ENCODE assay signal across 8 mouse cellular contexts in the genomic region with DNA sequence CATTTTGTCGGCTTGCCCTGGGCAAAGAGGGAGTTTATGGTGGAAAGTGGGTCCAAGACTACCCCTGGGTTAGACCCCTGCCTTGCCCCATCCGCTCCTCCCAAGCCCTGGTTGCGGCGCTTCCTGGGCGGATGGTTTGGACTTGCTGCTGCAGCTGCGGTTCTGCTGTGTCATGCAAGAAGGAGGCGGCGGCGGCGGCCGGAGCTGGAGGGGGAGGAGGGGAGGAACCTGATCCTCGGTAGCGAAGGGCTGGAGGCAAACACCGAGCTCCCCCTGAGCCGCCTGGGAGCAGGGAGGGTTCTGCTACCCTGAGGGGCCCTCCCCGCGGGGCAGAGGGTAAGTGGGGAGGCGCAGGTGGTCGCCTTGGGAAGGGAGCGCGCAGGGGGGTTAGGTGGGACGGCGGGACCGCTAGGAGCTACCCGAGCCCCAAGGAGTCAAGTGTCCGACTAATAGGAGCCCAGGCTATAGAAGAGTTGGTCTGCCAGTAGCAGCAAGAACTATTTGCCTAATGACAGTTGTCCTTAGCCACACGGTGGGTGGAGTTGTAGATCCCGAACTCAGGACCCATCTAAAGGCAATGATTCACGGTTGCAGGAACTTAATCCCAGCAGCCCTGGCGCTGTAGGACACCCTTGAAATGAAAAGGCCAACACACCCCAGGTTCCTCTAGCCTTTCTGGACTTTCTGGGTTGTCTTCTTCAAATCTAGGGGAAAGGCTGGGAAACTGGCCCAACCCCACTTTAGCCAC.
DNase-seq lines count a peak whose midpoint lies in the region; ATAC-seq lines count a peak whose summit lies in the region.

No protein-coding gene starts in this region.

- intact Hi-C loops in left cerebral cortex, postnatal 36 days (cut with DNase I), result loop anchor here (5.0 kb wide), 1 partner anchor 47 kb away; no protein-coding TSS in a partner anchor

- peak; percentile 84 for DNase-seq in adipocyte (ENCODE audit: low spot score)
- peak; percentile 53 to 56 for DNase-seq in cerebellum, postnatal 36 days
- DNase-seq in gastrocnemius, adult 8-10 months (ENCODE audit: low spot score in 2 of 2), result peak; percentile 81
- DNase-seq in left cerebral cortex, postnatal 36 days (ENCODE audit: low spot score in 2 of 2), result peak; percentile 79 to 83
- DNase-seq in right cerebral cortex, postnatal 14 days, result peak; percentile 69
- peak; percentile 59 for DNase-seq in yolk sac, embryonic 10.5 days (ENCODE audit: low spot score)

- no peak for ATAC-seq in hindbrain, embryonic 15.5 days (ENCODE audit: low FRiP score, low read depth)
- ATAC-seq in megakaryocyte progenitor cell, adult 5-6 weeks (replicated peaks; ENCODE audit: poor library complexity), result peak; percentile 58

- H3K9ac ChIP-seq in hindbrain, embryonic 15.5 days, result peak overlapping the region; percentile 24

- WGBS in hindbrain, embryonic 15.5 days, result 2% methylated on average over 30 of the region's 30 CpGs

- peaks cover 19% of the 10 kb centered on the region for H3K27me3 ChIP-seq in hindbrain, embryonic 15.5 days

- peak overlapping the region; percentile 72 for H3K4me2 ChIP-seq in hindbrain, embryonic 15.5 days

- H3K36me3 ChIP-seq in hindbrain, embryonic 15.5 days, result no peaks in the 10 kb centered on the region

- no peaks in the 10 kb centered on the region for H3K9me3 ChIP-seq in hindbrain, embryonic 15.5 days

- peak overlapping the region; percentile 40 for H3K4me3 ChIP-seq in hindbrain, embryonic 15.5 days

- H3K27ac ChIP-seq in hindbrain, embryonic 15.5 days (replicated peaks), result no peak overlapping the region

- peaks cover 44% of the 10 kb centered on the region for H3K4me1 ChIP-seq in hindbrain, embryonic 15.5 days (replicated peaks)
